Mouse (Mus musculus) spleen, postnatal 14 days (tissue): ENCODE measurements around the gene Efcab10.

Experiments used
- DNase-seq, 2 experiments: peaks; one replicate each; pipeline ENCODE4 v3.0.0; 2021 to 2022; ENCODE audit warnings: low spot score in 2 of 2

The Efcab10 gene

GRCm38 (mm10) chr12:33394804-33395623 lies at the start of gene Efcab10:
TSS of gene Efcab10 (plus strand) at chr12:33394854.
- DNase-seq: no peak

GRCm38 (mm10) chr12:33344970-33345772 lies 49.5 kb upstream of the Efcab10 start:
- no peak for DNase-seq

- no peak for DNase-seq
Observed at GRCm38 (mm10) chr12:33345773-33346435, 48.8 kb upstream of the Efcab10 start.

- no peak for DNase-seq
Observed at GRCm38 (mm10) chr12:33352671-33353070, 42.0 kb upstream of the Efcab10 start.

GRCm38 (mm10) chr12:33358345-33358744 lies 36.3 kb upstream of the Efcab10 start:
- DNase-seq: no peak

GRCm38 (mm10) chr12:33359209-33359608 lies 35.4 kb upstream of the Efcab10 start:
- DNase-seq: no peak

- no peak for DNase-seq
Observed at GRCm38 (mm10) chr12:33359878-33360482, 34.7 kb upstream of the Efcab10 start.

GRCm38 (mm10) chr12:33360729-33361128 lies 33.9 kb upstream of the Efcab10 start:
- DNase-seq: no peak

GRCm38 (mm10) chr12:33364511-33364910 lies 30.1 kb upstream of the Efcab10 start:
- no peak for DNase-seq

- no peak for DNase-seq
Observed at GRCm38 (mm10) chr12:33365133-33365532, 29.5 kb upstream of the Efcab10 start.

GRCm38 (mm10) chr12:33369555-33369954 lies 25.1 kb upstream of the Efcab10 start:
- no peak for DNase-seq

- DNase-seq: peak; percentile 51 to 64
Observed at GRCm38 (mm10) chr12:33379624-33380445, 14.8 kb upstream of the Efcab10 start.

GRCm38 (mm10) chr12:33388842-33389241 lies 5.8 kb upstream of the Efcab10 start:
- DNase-seq: peak in 1 of 2 experiments; percentile 34

GRCm38 (mm10) chr12:33390844-33391560 lies 3.7 kb upstream of the Efcab10 start:
- DNase-seq: no peak

- DNase-seq: no peak
Observed at GRCm38 (mm10) chr12:33403265-33403693, 8.6 kb downstream of the Efcab10 start.

- no peak for DNase-seq
Observed at GRCm38 (mm10) chr12:33404996-33405395, 10.3 kb downstream of the Efcab10 start.

- no peak for DNase-seq
Observed at GRCm38 (mm10) chr12:33405398-33406026, 10.9 kb downstream of the Efcab10 start.

- no peak for DNase-seq
Observed at GRCm38 (mm10) chr12:33411580-33412151, 17.0 kb downstream of the Efcab10 start.

GRCm38 (mm10) chr12:33424329-33424728 lies 29.7 kb downstream of the Efcab10 start:
- DNase-seq: no peak
